In the genomic region with DNA sequence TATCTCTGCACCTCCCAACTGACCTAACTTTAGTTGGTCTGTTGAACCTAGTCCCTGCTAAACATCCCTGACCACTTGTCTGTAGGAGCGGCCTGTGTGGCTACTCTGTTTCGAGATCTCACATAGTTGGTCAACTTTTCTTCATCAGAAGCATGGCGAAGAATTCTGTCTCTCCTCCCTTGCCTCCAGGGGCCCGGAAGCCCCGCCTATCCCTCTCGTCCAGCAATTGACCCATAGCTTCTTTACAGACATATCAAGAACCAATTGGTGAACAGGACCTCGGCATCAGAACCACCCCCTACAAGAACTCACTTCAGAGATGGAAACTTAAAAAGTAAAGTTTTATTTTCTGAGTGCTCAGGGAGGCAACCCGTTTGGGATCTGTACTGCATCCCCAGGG, we compare ENCODE assay signal across 36 mouse cellular contexts. TPM values are rescaled to one million over a fixed set of nuclear protein-coding genes. Genes with fewer than 3 reads are reported as not detected.
"Had no signal": no experiment of that assay in that cellular context is flagged by ENCODE, and none has a peak within 500 bp of the region (broad histone marks: within the 10 kb centered on the region; RNA-seq: fewer than 3 reads in every experiment).

No protein-coding gene starts in this region.

- H3K4me3 ChIP-seq: heart, adult 2 months; heart, embryonic 13.5 days; heart, embryonic 15.5 days; hindbrain, embryonic 13.5 days; hindbrain, embryonic 15.5 days; layer of hippocampus, adult 2 months; left cerebral cortex, adult 2 months; limb, embryonic 10.5 days; limb, embryonic 12.5 days; liver, embryonic 13.5 days had no signal

- H3K9ac ChIP-seq: heart, embryonic 13.5 days; heart, embryonic 15.5 days; hindbrain, embryonic 13.5 days; hindbrain, embryonic 15.5 days; limb, embryonic 12.5 days; liver, embryonic 13.5 days had no signal

- H3K36me3 ChIP-seq: heart, embryonic 13.5 days; heart, embryonic 15.5 days; hindbrain, embryonic 13.5 days; hindbrain, embryonic 15.5 days; limb, embryonic 10.5 days; limb, embryonic 12.5 days; liver, embryonic 13.5 days had no signal

- H3K27me3 ChIP-seq: liver, embryonic 13.5 days had no signal

- DNase-seq: gastrocnemius, postnatal 14 days; gastrocnemius, postnatal 36 days; heart, adult 11 months; heart, adult 2 months; heart, postnatal 14 days; heart, postnatal 36 days; kidney, adult 11 months; kidney, adult 8-10 months; kidney, postnatal 10 days; kidney, postnatal 25 days; liver; liver, embryonic 13.5 days had no signal

- H3K9me3 ChIP-seq: heart, embryonic 15.5 days; hindbrain, embryonic 13.5 days; hindbrain, embryonic 15.5 days; limb, embryonic 10.5 days; liver, embryonic 13.5 days had no signal

- H3K4me1 ChIP-seq: hindbrain, embryonic 13.5 days; hindbrain, embryonic 15.5 days; limb, embryonic 12.5 days had no signal

- H3K27ac ChIP-seq: heart, adult 2 months; heart, embryonic 13.5 days; heart, embryonic 15.5 days; hindbrain, embryonic 13.5 days; hindbrain, embryonic 15.5 days; hindbrain, postnatal 0 days; layer of hippocampus, adult 2 months; left cerebral cortex, adult 2 months; limb, embryonic 10.5 days; limb, embryonic 12.5 days; liver, embryonic 13.5 days had no signal

RNA-seq across cellular contexts. Expression of gene Izumo2, which starts 5.6 kb away (rescaled TPM):
- total RNA-seq: gastrocnemius, adult 8-10 months; gastrocnemius, postnatal 14 days; gastrocnemius, postnatal 36 days; heart, adult 2 months; heart, postnatal 14 days; heart, postnatal 36 days; hematopoietic stem cell, adult 5-6 weeks; hindbrain, postnatal 0 days; layer of hippocampus, adult 2 months; layer of hippocampus, postnatal 10 days; layer of hippocampus, postnatal 25 days; left cerebral cortex, adult 2 months; left cerebral cortex, postnatal 14 days; left cerebral cortex, postnatal 36 days had no signal
- polyA plus RNA-seq: heart, adult 2 months; heart, embryonic 11.5 days; heart, embryonic 13.5 days; heart, embryonic 15.5 days; heart, postnatal 0 days; hindbrain, embryonic 11.5 days; hindbrain, embryonic 13.5 days; hindbrain, embryonic 15.5 days; hindbrain, postnatal 0 days; intestine, embryonic 14.5 days; intestine, embryonic 16.5 days; kidney, embryonic 14.5 days; kidney, embryonic 16.5 days; limb, embryonic 10.5 days; limb, embryonic 12.5 days; limb, embryonic 14.5 days; liver, embryonic 11.5 days; liver, embryonic 13.5 days had no signal

RNA-seq across cellular contexts. Expression of gene Zfp473, which starts 47.9 kb away (rescaled TPM):
- total RNA-seq: gastrocnemius, postnatal 36 days; heart, adult 2 months had no signal
